Mouse (Mus musculus) C2C12 (cell line): ENCODE results near the gene Ncoa6. TPM values are rescaled to one million over a fixed set of nuclear protein-coding genes. Genes with fewer than 3 reads are reported as not detected.

ENCODE experiments used
- H3K27me3 ChIP-seq: one replicate; pipeline ENCODE4 v1.6.1; 2011; ENCODE audit not compliant: control insufficient read depth, insufficient read depth, insufficient read length
- H3K36me3 ChIP-seq: one replicate; pipeline ENCODE4 v1.6.1; 2011; ENCODE audit not compliant: control insufficient read depth, insufficient read depth
- H3K4me3 ChIP-seq: one replicate; pipeline ENCODE4 v1.5.1; 2011; ENCODE audit warnings: mild to moderate bottlenecking, control low read depth; ENCODE audit not compliant: poor library complexity, insufficient read depth, severe bottlenecking
- H3K79me2 ChIP-seq: one replicate; pipeline ENCODE4 v1.6.1; 2011; ENCODE audit not compliant: control insufficient read depth, insufficient read depth
- H3K79me3 ChIP-seq: one replicate; pipeline ENCODE4 v1.6.1; 2011; ENCODE audit warnings: low read depth, control low read depth
- H3ac ChIP-seq: one replicate; pipeline ENCODE3; 2011; ENCODE audit warnings: low read depth; ENCODE audit not compliant: control insufficient read depth, insufficient read length
- CEBPB ChIP-seq: IDR thresholded peaks from one replicate; pipeline ENCODE4 v1.6.1; 2011; ENCODE audit warnings: low read depth, mild to moderate bottlenecking, control low read depth, moderate library complexity
- CTCF ChIP-seq: IDR thresholded peaks from one replicate; pipeline ENCODE4 v1.5.1; 2011; ENCODE audit not compliant: control insufficient read depth, insufficient read depth, insufficient read length
- FOSL1 ChIP-seq: IDR thresholded peaks from one replicate; pipeline ENCODE4 v1.8.0; 2011; ENCODE audit warnings: mild to moderate bottlenecking, low read length; ENCODE audit not compliant: poor library complexity, insufficient read depth, severe bottlenecking
- MAX ChIP-seq: IDR thresholded peaks from one replicate; pipeline ENCODE4 v1.6.1; 2011; ENCODE audit warnings: mild to moderate bottlenecking, control low read depth
- MYOD1 ChIP-seq: IDR thresholded peaks from one replicate; pipeline ENCODE4 v1.6.1; 2011; ENCODE audit warnings: low read depth; ENCODE audit not compliant: control insufficient read depth, insufficient read length
- MYOG ChIP-seq: IDR thresholded peaks from one replicate; pipeline ENCODE4 v1.6.1; 2011; ENCODE audit not compliant: control insufficient read depth, insufficient read length; ENCODE audit errors: extremely low read depth
- USF1 ChIP-seq: IDR thresholded peaks from one replicate; pipeline ENCODE4 v1.6.1; 2011; ENCODE audit warnings: low read depth, mild to moderate bottlenecking, control low read depth, moderate library complexity
- polyA plus RNA-seq: library from polyadenylated mRNA; unstranded; fragments of >200 nt; fragmentation: generic; extraction: Trizol; gene quantifications from one replicate; pipeline ENCODE4 v1.2.1, GENCODE M21; 2012; ENCODE audit warnings: missing spikeins

The Ncoa6 gene
- polyA plus RNA-seq, 1 experiment = 9.4 TPM

- peaks cover 10% of the 10 kb centered on the region for H3K79me3 ChIP-seq
These were observed 30.2 kb downstream of the Ncoa6 start for GRCm38 (mm10) chr2:155443446-155443845.

DNA sequence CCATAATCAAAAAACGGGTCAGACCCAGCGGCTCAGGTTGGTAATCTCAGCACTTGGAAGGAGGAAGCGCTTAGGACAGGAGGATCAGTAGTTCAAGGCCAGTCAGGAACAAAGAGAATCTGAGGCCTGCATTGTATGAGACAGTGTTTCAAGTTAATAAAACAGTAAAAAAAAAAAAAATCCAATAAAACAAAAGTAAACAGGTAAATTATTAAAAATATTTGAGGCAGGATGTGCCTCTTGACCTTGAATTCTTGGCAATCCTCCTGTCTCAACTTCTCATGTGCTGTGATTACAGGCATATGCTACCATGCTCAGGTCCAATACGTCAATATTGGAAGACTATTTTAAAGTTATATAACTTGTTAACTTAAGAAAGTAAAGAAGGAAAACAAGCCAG is 30.8 kb downstream of the Ncoa6 start:
- Histone ChIP-seq H3K4me3 (no peak overlapping the region), H3K36me3 (peaks cover under 1% of the 10 kb centered on the region), H3K27me3 (no peaks in the 10 kb centered on the region), H3K79me3 (peaks cover 7% of the 10 kb centered on the region), H3ac (no peak overlapping the region), H3K79me2 (peaks cover 69% of the 10 kb centered on the region)
- TF ChIP-seq MYOG (no peak), CTCF (no peak), USF1 (no peak), FOSL1 (no peak), MYOD1 (no peak), MAX (no peak), CEBPB (no peak)

More at GRCm38 (mm10) chr2:155443446-155443845, 30.2 kb downstream of the Ncoa6 start:
- peaks cover 74% of the 10 kb centered on the region for H3K79me2 ChIP-seq
- no peak for TF ChIP-seq MYOG
- TF ChIP-seq MYOD1 = no peak
- no peak for TF ChIP-seq USF1
- no peak overlapping the region for H3K4me3 ChIP-seq
- no peaks in the 10 kb centered on the region for H3K36me3 ChIP-seq
- H3ac ChIP-seq = no peak overlapping the region
- H3K27me3 ChIP-seq = no peaks in the 10 kb centered on the region

- Histone ChIP-seq H3K79me2 (peaks cover 8% of the 10 kb centered on the region), H3K79me3 (no peaks in the 10 kb centered on the region), H3ac (no peak overlapping the region), H3K36me3 (peaks cover 46% of the 10 kb centered on the region), H3K27me3 (no peaks in the 10 kb centered on the region), H3K4me3 (no peak overlapping the region)
- TF ChIP-seq FOSL1 (no peak), CEBPB (no peak), USF1 (no peak), MYOD1 (no peak), MAX (no peak), MYOG (no peak), CTCF (no peak)
These were observed 37.2 kb downstream of the Ncoa6 start for GRCm38 (mm10) chr2:155436445-155436844.

DNA sequence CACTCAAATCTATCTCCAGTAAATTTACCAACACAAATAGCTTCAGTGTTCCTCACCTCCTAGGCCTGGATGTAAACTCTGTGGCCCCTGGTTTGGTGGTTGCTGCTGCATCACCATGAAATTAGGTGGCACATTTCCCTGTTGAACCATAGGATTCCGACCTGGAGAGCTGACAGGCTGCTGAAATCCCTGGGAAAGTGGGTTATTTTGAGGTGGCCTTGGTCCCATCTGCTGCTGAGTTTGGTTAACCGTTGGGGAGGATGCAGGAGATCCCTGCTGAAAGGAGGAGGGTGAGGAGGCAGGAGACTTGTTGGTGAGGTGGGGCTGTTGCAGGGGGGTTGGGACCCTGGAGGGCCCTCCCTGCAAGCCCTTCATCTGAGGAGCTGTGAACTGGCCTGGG is 52.8 kb downstream of the Ncoa6 start:
- TF ChIP-seq MYOG (no peak), CTCF (no peak), FOSL1 (no peak), MAX (no peak)
- H3K4me3 ChIP-seq = no peak overlapping the region
- H3K79me2 ChIP-seq = no peaks in the 10 kb centered on the region
- no peak overlapping the region for H3ac ChIP-seq
- H3K27me3 ChIP-seq = no peaks in the 10 kb centered on the region
- H3K36me3 ChIP-seq = peaks cover 60% of the 10 kb centered on the region
- no peaks in the 10 kb centered on the region for H3K79me3 ChIP-seq

DNA sequence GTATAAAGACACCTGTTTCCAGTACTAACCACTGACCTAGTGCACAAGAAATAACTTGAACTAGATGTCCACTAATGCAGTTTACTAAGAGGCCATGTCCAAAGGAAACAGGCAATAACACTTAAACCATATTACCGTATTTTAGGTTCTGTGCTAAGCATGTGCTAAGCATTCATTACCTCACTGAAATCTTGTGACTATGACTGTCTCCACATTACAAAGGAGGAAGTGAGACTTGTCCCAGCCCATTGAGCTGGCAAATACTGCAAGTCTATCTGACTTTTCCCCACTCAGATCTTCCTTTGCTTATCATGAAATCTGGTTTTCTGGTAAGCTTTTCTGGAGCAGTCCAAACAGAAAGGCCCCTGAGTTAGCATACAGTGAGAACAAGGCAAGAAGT is 69.1 kb downstream of the Ncoa6 start:
- peaks cover 55% of the 10 kb centered on the region for H3K36me3 ChIP-seq
- no peak overlapping the region for H3K4me3 ChIP-seq
- H3K27me3 ChIP-seq = no peaks in the 10 kb centered on the region
- no peaks in the 10 kb centered on the region for H3K79me3 ChIP-seq
- no peak overlapping the region for H3ac ChIP-seq
- no peak for TF ChIP-seq USF1
- no peak for TF ChIP-seq MYOD1
- TF ChIP-seq FOSL1 = no peak
- TF ChIP-seq CTCF = no peak
- TF ChIP-seq MYOG = no peak
- no peak for TF ChIP-seq MAX
- no peak for TF ChIP-seq CEBPB
- H3K79me2 ChIP-seq = no peaks in the 10 kb centered on the region

GRCm38 (mm10) chr2:155401926-155402325 is 71.8 kb downstream of the Ncoa6 start:
- H3ac ChIP-seq = no peak overlapping the region
- H3K79me3 ChIP-seq = no peaks in the 10 kb centered on the region
- no peaks in the 10 kb centered on the region for H3K27me3 ChIP-seq
- H3K79me2 ChIP-seq = no peaks in the 10 kb centered on the region
- TF ChIP-seq CEBPB (no peak), FOSL1 (no peak), MYOD1 (no peak), USF1 (no peak), MYOG (no peak), MAX (no peak), CTCF (no peak)
- H3K36me3 ChIP-seq = peaks cover 50% of the 10 kb centered on the region
- no peak overlapping the region for H3K4me3 ChIP-seq
